Mouse (Mus musculus) liver, postnatal 0 days (tissue): Measurements from ENCODE around the gene Mttp. TPM values are rescaled to one million over a fixed set of nuclear protein-coding genes. Genes with fewer than 3 reads are reported as not detected.

Source experiments
- ATAC-seq: fragments of 200-750 bp; cut with Nextera tagmentation; 2 replicates; pipeline ENCODE4 v1.8.0; 2017; ENCODE audit warnings: mild to moderate bottlenecking, moderate library complexity
- DNase-seq: peaks from one replicate; pipeline ENCODE4 v3.0.0-alpha.2; 2016
- H3K27ac ChIP-seq: fragments of 300-500 bp; sonication (generic); 2 replicates; pipeline ENCODE4 v1.5.1; 2014; ENCODE audit warnings: antibody characterized with exemption, moderate library complexity, mild to moderate bottlenecking, low read depth
- H3K27me3 ChIP-seq: fragments of 300-500 bp; sonication (generic); 2 replicates; pipeline ENCODE4 v1.6.1; 2014; ENCODE audit warnings: low read length, control low read depth, mixed read lengths; ENCODE audit not compliant: insufficient read depth
- H3K36me3 ChIP-seq: fragments of 300-500 bp; sonication (generic); replicated peaks from 2 replicates; pipeline ENCODE4 v1.6.1; 2014; ENCODE audit warnings: mild to moderate bottlenecking, control low read depth, low read length, moderate library complexity, mixed read lengths; ENCODE audit not compliant: insufficient read depth
- H3K4me1 ChIP-seq: fragments of 300-500 bp; sonication (generic); 2 replicates; pipeline ENCODE4 v1.6.1; 2014; ENCODE audit warnings: antibody characterized with exemption, mild to moderate bottlenecking, control low read depth; ENCODE audit not compliant: insufficient read depth
- H3K4me2 ChIP-seq: fragments of 300-500 bp; sonication (generic); 2 replicates; pipeline ENCODE4 v1.6.1; 2014; ENCODE audit warnings: low read depth, mild to moderate bottlenecking, low read length, moderate library complexity, mixed read lengths
- H3K4me3 ChIP-seq: fragments of 300-500 bp; sonication (generic); 2 replicates; pipeline ENCODE4 v1.5.1; 2014; ENCODE audit warnings: low read depth, low read length
- H3K9ac ChIP-seq: fragments of 300-500 bp; sonication (generic); replicated peaks from 2 replicates; pipeline ENCODE4 v1.6.1; 2014; ENCODE audit warnings: mild to moderate bottlenecking, moderate library complexity
- H3K9me3 ChIP-seq: fragments of 300-500 bp; sonication (generic); 2 replicates; pipeline ENCODE4 v1.6.1; 2016; ENCODE audit warnings: mild to moderate bottlenecking, control low read depth, low read length, mixed read lengths
- CTCF ChIP-seq: sonication (generic); IDR thresholded peaks from 2 replicates; pipeline ENCODE4 v1.5.1; 2016; ENCODE audit warnings: antibody characterized with exemption, low read depth
- EP300 ChIP-seq: IDR thresholded peaks from 2 replicates; pipeline ENCODE4 v1.6.1; 2016; ENCODE audit warnings: antibody characterized with exemption, low read depth, mild to moderate bottlenecking
- WGBS: fragments of 180-500 bp; shearing (Covaris S2); extraction: QIAGEN DNeasy Blood & Tissue Kit; methylation state at CpG from one replicate; pipeline ENCODE4 v1.1.7; 2014; ENCODE audit not compliant: insufficient replicate concordance; 5-methylcytosine and 5-hydroxymethylcytosine counted together
- polyA plus RNA-seq: library from polyadenylated mRNA; unstranded; fragments of >200 nt; fragmentation: Nextera tagmentation; extraction: Ambion mirVana; gene quantifications from 2 replicates; pipeline ENCODE4 v1.2.1, GENCODE M21; 2015

Mttp gene
- polyA plus RNA-seq, 1 experiment from 2014 or later, result 86.4 TPM

- Histone ChIP-seq H3K9ac (no peak overlapping the region), H3K27ac (no peak overlapping the region), H3K9me3 (no peaks in the 10 kb centered on the region), H3K36me3 (no peaks in the 10 kb centered on the region), H3K4me2 (no peak overlapping the region), H3K4me1 (no peaks in the 10 kb centered on the region), H3K27me3 (no peaks in the 10 kb centered on the region), H3K4me3 (no peak overlapping the region)
- no peak for DNase-seq
- ATAC-seq, result no peak
- 80% methylated on average over 12 of the region's 12 CpGs for WGBS
- no peak for TF ChIP-seq EP300
- TF ChIP-seq CTCF, result no peak
These were observed 76.7 kb downstream of the Mttp start for GRCm38 (mm10) chr3:138068103-138068502.

- Histone ChIP-seq H3K4me1 (no peaks in the 10 kb centered on the region), H3K4me3 (no peak within 1 kb of the TSS), H3K4me2 (no peak within 1 kb of the TSS), H3K9me3 (no peaks in the 10 kb centered on the region), H3K36me3 (no peaks in the 10 kb centered on the region), H3K27me3 (no peaks in the 10 kb centered on the region), H3K27ac (no peak within 1 kb of the TSS), H3K9ac (no peak within 1 kb of the TSS)
- no peak for DNase-seq
- ATAC-seq, result no peak
- no peak for TF ChIP-seq EP300
- TF ChIP-seq CTCF, result no peak
- 80% methylated on average over 12 of the region's 12 CpGs for WGBS
These were observed 77.5 kb downstream of the Mttp start, which contains the start of gene Gm5105 for GRCm38 (mm10) chr3:138067288-138067687. Gm5105 (minus strand) TSS chr3:138067388.

- WGBS, result 83% methylated on average over 20 of the region's 20 CpGs
- TF ChIP-seq CTCF (no peak), EP300 (no peak)
- Histone ChIP-seq H3K9me3 (no peaks in the 10 kb centered on the region), H3K4me1 (no peaks in the 10 kb centered on the region), H3K4me2 (no peak overlapping the region), H3K4me3 (no peak overlapping the region), H3K27ac (no peak overlapping the region), H3K27me3 (no peaks in the 10 kb centered on the region), H3K36me3 (no peaks in the 10 kb centered on the region), H3K9ac (no peak overlapping the region)
- ATAC-seq, result no peak
- DNase-seq, result no peak
These were observed 78.4 kb downstream of the Mttp start for GRCm38 (mm10) chr3:138066348-138066856.

- no peak overlapping the region for H3K9ac ChIP-seq
- ATAC-seq (no peak), DNase-seq (no peak)
- H3K4me3 ChIP-seq, result no peak overlapping the region
- WGBS, result 84% methylated on average over 16 of the region's 16 CpGs
- H3K27ac ChIP-seq, result no peak overlapping the region
- TF ChIP-seq CTCF (no peak), EP300 (no peak)
- no peaks in the 10 kb centered on the region for H3K27me3 ChIP-seq
- no peaks in the 10 kb centered on the region for H3K9me3 ChIP-seq
- H3K4me1 ChIP-seq, result no peaks in the 10 kb centered on the region
- H3K4me2 ChIP-seq, result no peak overlapping the region
- no peaks in the 10 kb centered on the region for H3K36me3 ChIP-seq
These were observed 78.8 kb downstream of the Mttp start for GRCm38 (mm10) chr3:138065930-138066329.

- DNase-seq (no peak), ATAC-seq (no peak)
- H3K4me1 ChIP-seq, result no peaks in the 10 kb centered on the region
- no peak within 1 kb of the TSS for H3K27ac ChIP-seq
- H3K9ac ChIP-seq, result no peak within 1 kb of the TSS
- TF ChIP-seq EP300, result no peak
- TF ChIP-seq CTCF, result no peak
- H3K4me3 ChIP-seq, result no peak within 1 kb of the TSS
- H3K9me3 ChIP-seq, result no peaks in the 10 kb centered on the region
- no peaks in the 10 kb centered on the region for H3K27me3 ChIP-seq
- 76% methylated on average over 33 of the region's 33 CpGs for WGBS
- no peaks in the 10 kb centered on the region for H3K36me3 ChIP-seq
- no peak within 1 kb of the TSS for H3K4me2 ChIP-seq
These were observed 79.8 kb downstream of the Mttp start, which contains the start of gene 1110002E22Rik for GRCm38 (mm10) chr3:138064732-138065645. 1110002E22Rik (plus strand) TSS chr3:138065052.

GRCm38 (mm10) chr3:138063731-138064329 lies 80.9 kb downstream of the Mttp start:
- H3K36me3 ChIP-seq, result no peaks in the 10 kb centered on the region
- DNase-seq (no peak), ATAC-seq (no peak)
- H3K4me3 ChIP-seq, result no peak overlapping the region
- H3K4me1 ChIP-seq, result no peaks in the 10 kb centered on the region
- H3K9ac ChIP-seq, result no peak overlapping the region
- 61% methylated on average over 14 of the region's 14 CpGs for WGBS
- no peak overlapping the region for H3K4me2 ChIP-seq
- H3K27me3 ChIP-seq, result no peaks in the 10 kb centered on the region
- no peak overlapping the region for H3K27ac ChIP-seq
- no peak for TF ChIP-seq CTCF
- H3K9me3 ChIP-seq, result no peaks in the 10 kb centered on the region
